Mouse (Mus musculus) ES-E14 (cell line): ENCODE measurements at regions not wholly inside any gene's neighbourhood (a gene's known extent, or its start where the extent isn't known, plus 50 kb on each side); places are given as distances from the start of the nearest gene placed in this dataset.

Experiments used
- DNase-seq: peaks from one replicate; pipeline ENCODE4 v3.0.0-alpha.2; 2013; ENCODE audit warnings: low read depth, low spot score
- H3K27ac ChIP-seq: 2 replicates; pipeline ENCODE4 v1.5.1; 2012; ENCODE audit warnings: low read depth, mild to moderate bottlenecking, low read length, moderate library complexity, mixed read lengths; ENCODE audit not compliant: poor library complexity, insufficient read depth, severe bottlenecking
- H3K36me3 ChIP-seq: 2 replicates; pipeline ENCODE4 v1.6.1; 2012; ENCODE audit warnings: mild to moderate bottlenecking, low read length, moderate library complexity, mixed read lengths; ENCODE audit not compliant: control insufficient read depth, poor library complexity, insufficient read depth, severe bottlenecking
- H3K4me1 ChIP-seq, 2 experiments: fragments of 150-350 bp in 1 of 2; sonication (generic) in 1 of 2; 2 replicates each; pipeline ENCODE4 v1.6.1; 2012; ENCODE audit warnings: low read length in 2 of 2, mild to moderate bottlenecking in 1 of 2, mixed read lengths in 1 of 2; ENCODE audit not compliant: control insufficient read depth in 2 of 2, insufficient read depth in 2 of 2, poor library complexity in 1 of 2
- H3K4me3 ChIP-seq, 2 experiments: fragments of 150-350 bp in 1 of 2; sonication (generic) in 1 of 2; 2 replicates each; pipeline ENCODE4 v1.5.1; 2012; ENCODE audit warnings: low read length in 2 of 2, low read depth in 1 of 2, mild to moderate bottlenecking in 1 of 2, mixed read lengths in 1 of 2; ENCODE audit not compliant: insufficient read depth in 1 of 2, poor library complexity in 1 of 2, severe bottlenecking in 1 of 2
- H3K9ac ChIP-seq: 2 replicates; pipeline ENCODE4 v1.6.1; 2012; ENCODE audit warnings: low read depth, mild to moderate bottlenecking, low read length, mixed read lengths; ENCODE audit not compliant: poor library complexity, insufficient read depth, severe bottlenecking
- H3K9me3 ChIP-seq: fragments of 150-350 bp; sonication (generic); 2 replicates; pipeline ENCODE4 v1.6.1; 2012; ENCODE audit warnings: low read depth, mild to moderate bottlenecking, low read length; ENCODE audit not compliant: control insufficient read depth, insufficient read depth
- CHD2 ChIP-seq: IDR thresholded peaks from 2 replicates; pipeline ENCODE4 v1.6.1; 2014; ENCODE audit warnings: mild to moderate bottlenecking, low read depth, low read length, inconsistent platforms
- HCFC1 ChIP-seq: IDR thresholded peaks from 2 replicates; pipeline ENCODE4 v1.6.1; 2012; ENCODE audit warnings: low read length, inconsistent platforms, borderline replicate concordance; ENCODE audit not compliant: insufficient read depth
- MAFK ChIP-seq: IDR thresholded peaks from 2 replicates; pipeline ENCODE4 v1.6.1; 2014; ENCODE audit warnings: mild to moderate bottlenecking, low read depth, low read length, inconsistent platforms; ENCODE audit not compliant: insufficient read depth
- ZC3H11A ChIP-seq: IDR thresholded peaks from 2 replicates; pipeline ENCODE4 v1.6.1; 2012; ENCODE audit warnings: low read depth, mild to moderate bottlenecking, inconsistent platforms, low read length, borderline replicate concordance
- ZNF384 ChIP-seq: IDR thresholded peaks from 2 replicates; pipeline ENCODE4 v1.6.1; 2012; ENCODE audit warnings: low read depth, low read length, inconsistent platforms
- in situ Hi-C, 2 experiments: fragments of 600-800 bp; cut with MboI; formaldehyde crosslinking; loops; one replicate each; pipeline ENCODE4 v1.15.1; 2025; ENCODE audit warnings: low sequenced_read_pairs in 2 of 2, inconsistent platforms in 1 of 2; ENCODE audit not compliant: unreplicated experiment in 2 of 2

- H3K9me3 ChIP-seq: no peaks in the 10 kb centered on the region
- in situ Hi-C loops: no loop called here
- TF ChIP-seq CHD2: no peak
- no peak for TF ChIP-seq MAFK
- no peak for TF ChIP-seq ZC3H11A
- TF ChIP-seq HCFC1: no peak
- no peak for TF ChIP-seq ZNF384
- no peak for DNase-seq
- H3K4me3 ChIP-seq: no peak overlapping the region
- no peaks in the 10 kb centered on the region for H3K4me1 ChIP-seq
- H3K27ac ChIP-seq: no peak overlapping the region
- H3K36me3 ChIP-seq: no peaks in the 10 kb centered on the region
- no peak overlapping the region for H3K9ac ChIP-seq
Observed at GRCm38 (mm10) chr4:89434152-89434551, 123.3 kb upstream of the Cdkn2b start.

GRCm38 (mm10) chr4:89433528-89433927 lies 122.7 kb upstream of the Cdkn2b start:
- no peaks in the 10 kb centered on the region for H3K4me1 ChIP-seq
- DNase-seq: no peak
- no peak overlapping the region for H3K4me3 ChIP-seq
- H3K9ac ChIP-seq: no peak overlapping the region
- H3K27ac ChIP-seq: no peak overlapping the region
- TF ChIP-seq HCFC1 (no peak), CHD2 (no peak), ZNF384 (no peak), ZC3H11A (no peak), MAFK (no peak)
- in situ Hi-C loops: no loop called here
- no peaks in the 10 kb centered on the region for H3K36me3 ChIP-seq
- H3K9me3 ChIP-seq: no peaks in the 10 kb centered on the region

- TF ChIP-seq CHD2: no peak
- no peak for TF ChIP-seq ZC3H11A
- no peak for TF ChIP-seq MAFK
- no peak for TF ChIP-seq HCFC1
- TF ChIP-seq ZNF384: no peak
- in situ Hi-C loops: no loop called here
- DNase-seq: no peak
- no peak overlapping the region for H3K4me3 ChIP-seq
- H3K27ac ChIP-seq: no peak overlapping the region
- no peak overlapping the region for H3K9ac ChIP-seq
- no peaks in the 10 kb centered on the region for H3K36me3 ChIP-seq
- H3K9me3 ChIP-seq: no peaks in the 10 kb centered on the region
- no peaks in the 10 kb centered on the region for H3K4me1 ChIP-seq
Observed at GRCm38 (mm10) chr4:89431520-89431919, 120.7 kb upstream of the Cdkn2b start.

- no peak overlapping the region for H3K4me3 ChIP-seq
- no peaks in the 10 kb centered on the region for H3K4me1 ChIP-seq
- in situ Hi-C loops: no loop called here
- TF ChIP-seq CHD2 (no peak), MAFK (no peak), HCFC1 (no peak), ZNF384 (no peak), ZC3H11A (no peak)
- no peak for DNase-seq
- H3K9me3 ChIP-seq: no peaks in the 10 kb centered on the region
- no peak overlapping the region for H3K27ac ChIP-seq
- H3K9ac ChIP-seq: no peak overlapping the region
- no peaks in the 10 kb centered on the region for H3K36me3 ChIP-seq
Observed at GRCm38 (mm10) chr4:89428465-89428864, 117.6 kb upstream of the Cdkn2b start.
